Mouse (Mus musculus) retina, postnatal 1 day (tissue): Measurements from ENCODE around the gene Gm9046.
A peak's percentile ranks its signal among the peaks of the same experiment; 100 is the strongest.
"Not testable (repeated sequence)": the region's sequence is repeated elsewhere in the genome, so short reads cannot be mapped to it uniquely, and the experiment has no call there.

ENCODE experiments used
- DNase-seq: peaks from one replicate; pipeline ENCODE4 v3.0.0-alpha.2; 2012

The Gm9046 gene

DNA sequence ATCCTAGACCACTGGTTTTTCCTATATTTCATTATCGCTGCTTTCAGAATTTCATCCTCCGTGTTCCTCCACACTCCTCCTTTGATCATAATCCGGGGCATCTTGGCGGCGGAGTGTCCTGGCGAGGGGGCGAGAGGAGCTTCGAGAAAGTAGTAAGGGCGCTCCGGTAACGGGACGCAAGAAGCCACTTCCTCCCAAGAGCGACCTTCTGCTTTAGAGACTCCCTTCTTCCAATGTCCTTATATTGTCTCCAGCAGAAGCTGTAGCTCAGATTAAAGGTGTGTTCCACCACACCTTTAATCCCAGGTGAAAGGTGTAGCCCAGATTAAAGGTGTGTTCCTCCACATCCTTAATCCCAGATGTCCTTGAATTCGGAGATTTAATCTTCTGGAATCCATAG is at the start of gene Gm9046:
TSS of gene Gm9046 (minus strand) at position 101 of the 400 bp plus-strand sequence.
- not testable (repeated sequence) for DNase-seq

GRCm38 (mm10) chr10:118370443-118370842 is 27.4 kb upstream of the Gm9046 start:
- DNase-seq = peak; percentile 90

DNA sequence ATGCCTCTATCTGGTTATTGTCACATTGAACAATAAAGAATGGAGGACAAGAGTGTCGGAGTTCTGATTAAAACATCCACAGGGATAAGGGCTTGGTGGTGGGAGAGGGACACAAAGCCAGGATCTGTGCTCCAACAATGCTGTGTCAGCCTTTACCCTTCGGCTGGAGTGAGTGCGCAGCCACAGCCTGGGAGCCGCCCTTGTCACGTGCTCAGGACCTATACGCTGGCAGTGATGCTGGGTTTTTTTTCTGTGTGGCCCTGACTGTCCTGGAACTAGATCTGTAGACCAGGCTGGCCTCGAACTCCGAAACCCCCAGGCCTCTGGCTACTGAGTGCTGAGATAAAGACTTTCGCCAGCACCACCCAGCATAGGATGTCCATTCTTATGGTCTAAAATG is 26.5 kb upstream of the Gm9046 start:
- no peak for DNase-seq

DNA sequence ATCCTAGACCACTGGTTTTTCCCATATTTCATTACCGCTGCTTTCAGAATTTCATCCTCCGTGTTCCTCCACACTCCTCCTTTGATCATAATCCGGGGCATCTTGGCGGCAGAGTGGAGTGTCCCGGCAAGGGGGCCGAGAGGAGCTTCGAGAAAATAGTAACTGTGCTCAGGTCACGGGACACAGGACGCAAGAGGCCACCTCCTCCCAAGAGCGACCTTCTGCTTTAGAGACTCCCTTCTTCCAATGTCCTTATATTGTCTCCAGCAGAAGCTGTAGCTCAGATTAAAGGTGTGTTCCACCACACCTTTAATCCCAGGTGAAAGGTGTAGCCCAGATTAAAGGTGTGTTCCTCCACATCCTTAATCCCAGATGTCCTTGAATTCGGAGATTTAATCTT is 10.9 kb upstream of the Gm9046 start, which contains the start of gene Gm9049:
TSS of gene Gm9049 (minus strand) at position 101 of the 400 bp plus-strand sequence.
- not testable (repeated sequence) for DNase-seq

DNA sequence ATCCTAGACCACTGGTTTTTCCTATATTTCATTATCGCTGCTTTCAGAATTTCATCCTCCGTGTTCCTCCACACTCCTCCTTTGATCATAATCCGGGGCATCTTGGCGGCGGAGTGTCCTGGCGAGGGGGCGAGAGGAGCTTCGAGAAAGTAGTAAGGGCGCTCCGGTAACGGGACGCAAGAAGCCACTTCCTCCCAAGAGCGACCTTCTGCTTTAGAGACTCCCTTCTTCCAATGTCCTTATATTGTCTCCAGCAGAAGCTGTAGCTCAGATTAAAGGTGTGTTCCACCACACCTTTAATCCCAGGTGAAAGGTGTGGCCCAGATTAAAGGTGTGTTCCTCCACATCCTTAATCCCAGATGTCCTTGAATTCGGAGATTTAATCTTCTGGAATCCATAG is 5.5 kb upstream of the Gm9046 start, which contains the start of gene Gm9048:
TSS of gene Gm9048 (minus strand) at position 101 of the 400 bp plus-strand sequence.
- not testable (repeated sequence) for DNase-seq

GRCm38 (mm10) chr10:118337731-118338130 is 5.3 kb downstream of the Gm9046 start, which contains the start of gene Gm9045:
Gene Gm9045 (minus strand): TSS chr10:118337831.
- DNase-seq = not testable (repeated sequence)

DNA sequence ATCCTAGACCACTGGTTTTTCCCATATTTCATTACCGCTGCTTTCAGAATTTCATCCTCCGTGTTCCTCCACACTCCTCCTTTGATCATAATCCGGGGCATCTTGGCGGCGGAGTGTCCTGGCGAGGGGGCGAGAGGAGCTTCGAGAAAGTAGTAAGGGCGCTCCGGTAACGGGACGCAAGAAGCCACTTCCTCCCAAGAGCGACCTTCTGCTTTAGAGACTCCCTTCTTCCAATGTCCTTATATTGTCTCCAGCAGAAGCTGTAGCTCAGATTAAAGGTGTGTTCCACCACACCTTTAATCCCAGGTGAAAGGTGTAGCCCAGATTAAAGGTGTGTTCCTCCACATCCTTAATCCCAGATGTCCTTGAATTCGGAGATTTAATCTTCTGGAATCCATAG is 10.7 kb downstream of the Gm9046 start, which contains the start of gene Gm9044:
TSS of gene Gm9044 (minus strand) at position 101 of the 400 bp plus-strand sequence.
- DNase-seq = not testable (repeated sequence)

DNA sequence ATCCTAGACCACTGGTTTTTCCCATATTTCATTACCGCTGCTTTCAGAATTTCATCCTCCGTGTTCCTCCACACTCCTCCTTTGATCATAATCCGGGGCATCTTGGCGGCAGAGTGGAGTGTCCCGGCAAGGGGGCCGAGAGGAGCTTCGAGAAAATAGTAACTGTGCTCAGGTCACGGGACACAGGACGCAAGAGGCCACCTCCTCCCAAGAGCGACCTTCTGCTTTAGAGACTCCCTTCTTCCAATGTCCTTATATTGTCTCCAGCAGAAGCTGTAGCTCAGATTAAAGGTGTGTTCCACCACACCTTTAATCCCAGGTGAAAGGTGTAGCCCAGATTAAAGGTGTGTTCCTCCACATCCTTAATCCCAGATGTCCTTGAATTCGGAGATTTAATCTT is 16.2 kb downstream of the Gm9046 start, which contains the start of gene Gm9040:
TSS of gene Gm9040 (minus strand) at position 101 of the 400 bp plus-strand sequence.
- DNase-seq = not testable (repeated sequence)

- DNase-seq = no peak
These were observed 24.0 kb downstream of the Gm9046 start for GRCm38 (mm10) chr10:118319024-118319423.

DNA sequence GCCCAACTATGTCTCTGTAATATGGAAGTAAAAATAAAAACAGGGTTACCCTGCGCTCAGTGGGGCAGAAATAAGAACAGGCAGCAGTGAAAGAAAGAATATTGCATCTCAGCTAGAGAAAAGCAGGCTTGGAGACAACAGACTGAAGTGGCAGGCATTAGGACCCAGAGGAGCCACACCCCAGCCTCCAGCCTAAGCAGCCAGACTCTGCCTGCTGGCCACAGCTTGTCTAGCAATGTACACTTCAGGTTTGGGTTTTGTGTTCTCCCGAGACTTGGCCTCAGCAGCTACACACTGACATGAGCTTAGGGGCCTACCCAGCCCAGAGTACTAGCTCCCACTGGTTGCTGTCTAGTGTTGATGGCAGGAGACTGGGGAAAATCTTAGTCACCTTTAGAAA is 40.9 kb downstream of the Gm9046 start:
- not testable (repeated sequence) for DNase-seq

DNA sequence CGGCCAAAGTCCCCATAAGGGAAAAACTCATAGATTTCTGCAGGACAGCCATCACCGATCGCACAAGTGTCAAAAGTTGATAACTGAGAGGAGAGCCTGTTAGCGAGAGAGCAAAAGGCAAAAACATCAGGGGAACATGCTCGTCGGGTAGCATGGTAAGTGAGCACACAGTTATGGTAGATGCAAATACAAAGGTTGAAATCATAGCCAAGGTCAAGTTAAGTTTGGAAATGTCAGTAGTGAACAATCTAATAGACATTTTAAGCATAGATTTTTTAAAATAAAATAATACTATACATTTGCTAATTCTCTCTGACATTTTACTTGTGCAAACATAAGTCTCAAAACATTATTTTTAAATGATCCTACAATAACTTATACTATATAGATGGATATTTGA is 48.1 kb downstream of the Gm9046 start, which contains the start of gene Iltifb:
TSS of gene Iltifb (minus strand) at position 101 of the 400 bp plus-strand sequence.
- no peak for DNase-seq
